12 mouse cellular contexts compared by ENCODE assay signal in the genomic region with DNA sequence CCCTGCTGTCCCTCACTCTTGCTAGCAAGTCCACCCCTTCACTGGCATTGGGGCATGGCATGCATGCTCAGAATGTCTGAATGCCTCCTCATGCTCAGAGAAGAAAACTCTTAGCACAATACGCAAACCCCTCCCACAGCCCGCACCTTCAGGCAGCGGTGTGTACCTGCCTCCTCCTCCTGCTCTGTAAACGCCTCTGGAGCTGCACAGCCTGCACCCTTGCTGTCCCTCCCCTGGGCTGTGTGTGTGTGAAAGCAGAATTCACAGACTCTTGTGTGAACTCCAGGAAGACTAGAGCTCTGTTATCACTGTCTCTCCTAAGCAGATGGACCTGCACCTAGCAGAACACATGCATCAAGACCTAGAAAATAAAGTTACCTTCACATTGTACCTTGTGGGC.
"Had no signal": no experiment of that assay in that cellular context is flagged by ENCODE, and none has a peak within 500 bp of the region (broad histone marks: within the 10 kb centered on the region; RNA-seq: fewer than 3 reads in every experiment).

No protein-coding gene starts in this region.

- H3K4me1 ChIP-seq: limb, embryonic 10.5 days; liver, embryonic 15.5 days; lung, embryonic 15.5 days had no signal

- H3K36me3 ChIP-seq: liver, embryonic 15.5 days; lung, embryonic 15.5 days; midbrain, embryonic 15.5 days had no signal

- H3K4me3 ChIP-seq: layer of hippocampus, adult 2 months; limb, embryonic 10.5 days; liver, embryonic 15.5 days; lung, embryonic 15.5 days; midbrain, embryonic 10.5 days; midbrain, embryonic 15.5 days had no signal

- H3K4me2 ChIP-seq: liver, embryonic 11.5 days; liver, embryonic 15.5 days; lung, embryonic 15.5 days; midbrain, embryonic 15.5 days had no signal

- H3K9me3 ChIP-seq: limb, embryonic 10.5 days; liver, embryonic 15.5 days; lung, embryonic 15.5 days; midbrain, embryonic 15.5 days had no signal

- DNase-seq: kidney, adult 8-10 months; right cerebral cortex, postnatal 14 days; thymus, postnatal 36 days had no signal

- H3K27me3 ChIP-seq: liver, embryonic 15.5 days; lung, embryonic 15.5 days; midbrain, embryonic 15.5 days had no signal

- H3K27ac ChIP-seq: kidney, postnatal 0 days; layer of hippocampus, adult 2 months; limb, embryonic 10.5 days; liver, embryonic 15.5 days; lung, embryonic 15.5 days; midbrain, embryonic 10.5 days; midbrain, embryonic 15.5 days had no signal

- ATAC-seq: intestine, postnatal 0 days; midbrain, embryonic 15.5 days had no signal

- H3K9ac ChIP-seq: liver, embryonic 15.5 days; lung, embryonic 15.5 days; midbrain, embryonic 15.5 days had no signal
